Mouse (Mus musculus): ENCODE measurements around the gene Saal1. TPM values are rescaled to one million over a fixed set of nuclear protein-coding genes. Genes with fewer than 3 reads are reported as not detected.
"Not testable (repeated sequence)": the region's sequence is repeated elsewhere in the genome, so short reads cannot be mapped to it uniquely, and the experiment has no call there.

The Saal1 gene
- polyA plus RNA-seq (2015; fragmentation: Nextera tagmentation; extraction: Ambion mirVana): 23.2 and 25.6 TPM in 2 replicates

- 1% methylated on average over 38 of the region's 38 CpGs for WGBS
- Histone ChIP-seq H3K27me3 (ENCODE audit: control insufficient read depth, insufficient read depth, low read length) (no peaks in the 10 kb centered on the region), H3K4me3 (replicated peaks; ENCODE audit: low read length) (peak within 1 kb of the TSS; percentile 96), H3K4me2 (ENCODE audit: low read depth, low read length) (peak within 1 kb of the TSS; percentile 60), H3K9ac (ENCODE audit: low read length) (peak within 1 kb of the TSS; percentile 95), H3K36me3 (ENCODE audit: control insufficient read depth, insufficient read depth, low read length) (no peaks in the 10 kb centered on the region), H3K27ac (ENCODE audit: low read length) (peak within 1 kb of the TSS; percentile 82), H3K9me3 (replicated peaks; ENCODE audit: control insufficient read depth, low read length) (no peaks in the 10 kb centered on the region), H3K4me1 (ENCODE audit: control insufficient read depth, insufficient read depth, low read length) (peaks cover 8% of the 10 kb centered on the region; the same call in 1 of the 2 replicates)
- ATAC-seq (ENCODE audit: insufficient read depth, low FRiP score): peak; percentile 97
Observed at GRCm38 (mm10) chr7:46710390-46710844, at the start of gene Saal1. Saal1 (minus strand) TSS chr7:46710680.

GRCm38 (mm10) chr7:46751490-46751889, 41.0 kb upstream of the Saal1 start, which contains the start of gene Saa2:
Saa2 (plus strand) TSS chr7:46751790.
- H3K27me3 ChIP-seq (ENCODE audit: control insufficient read depth, insufficient read depth, low read length): no peaks in the 10 kb centered on the region
- no peaks in the 10 kb centered on the region for H3K9me3 ChIP-seq (replicated peaks; ENCODE audit: control insufficient read depth, low read length)
- H3K4me3 ChIP-seq (replicated peaks; ENCODE audit: low read length): no peak within 1 kb of the TSS
- no peak within 1 kb of the TSS for H3K4me2 ChIP-seq (ENCODE audit: low read depth, low read length)
- no peaks in the 10 kb centered on the region for H3K36me3 ChIP-seq (ENCODE audit: control insufficient read depth, insufficient read depth, low read length)
- ATAC-seq (ENCODE audit: insufficient read depth, low FRiP score): no peak
- WGBS: 43% methylated on average over 3 of the region's 3 CpGs
- H3K4me1 ChIP-seq (ENCODE audit: control insufficient read depth, insufficient read depth, low read length): no peaks in the 10 kb centered on the region
- no peak within 1 kb of the TSS for H3K9ac ChIP-seq (ENCODE audit: low read length)
- H3K27ac ChIP-seq (ENCODE audit: low read length): no peak within 1 kb of the TSS

DNA sequence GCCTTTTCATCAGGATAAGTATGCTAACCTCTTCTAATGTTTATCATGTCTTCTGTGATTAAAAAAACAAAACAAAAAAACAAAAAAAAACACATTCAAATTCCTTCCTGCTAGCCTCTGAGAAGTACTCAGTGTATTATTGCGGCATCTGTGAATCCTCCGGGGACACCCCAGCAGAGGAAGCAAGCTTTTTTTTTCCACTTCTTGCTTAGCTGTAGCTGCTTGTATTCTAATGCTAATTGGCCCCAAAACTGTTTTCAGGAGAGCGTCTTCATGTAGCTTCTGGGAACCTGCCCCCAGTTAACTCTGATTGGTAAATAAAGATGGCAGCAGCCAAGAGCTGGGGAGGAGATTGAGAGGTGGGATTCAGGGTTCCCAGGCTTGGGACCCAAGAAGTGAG, 38.0 kb upstream of the Saal1 start:
- Histone ChIP-seq H3K36me3 (ENCODE audit: control insufficient read depth, insufficient read depth, low read length) (no peaks in the 10 kb centered on the region), H3K9me3 (replicated peaks; ENCODE audit: control insufficient read depth, low read length) (no peaks in the 10 kb centered on the region), H3K9ac (ENCODE audit: low read length) (no peak overlapping the region), H3K4me2 (ENCODE audit: low read depth, low read length) (no peak overlapping the region), H3K27ac (ENCODE audit: low read length) (no peak overlapping the region), H3K27me3 (ENCODE audit: control insufficient read depth, insufficient read depth, low read length) (no peaks in the 10 kb centered on the region), H3K4me3 (replicated peaks; ENCODE audit: low read length) (no peak overlapping the region), H3K4me1 (ENCODE audit: control insufficient read depth, insufficient read depth, low read length) (no peaks in the 10 kb centered on the region)
- no peak for ATAC-seq (ENCODE audit: insufficient read depth, low FRiP score)
- 75% methylated on average over 3 of the region's 3 CpGs for WGBS

DNA sequence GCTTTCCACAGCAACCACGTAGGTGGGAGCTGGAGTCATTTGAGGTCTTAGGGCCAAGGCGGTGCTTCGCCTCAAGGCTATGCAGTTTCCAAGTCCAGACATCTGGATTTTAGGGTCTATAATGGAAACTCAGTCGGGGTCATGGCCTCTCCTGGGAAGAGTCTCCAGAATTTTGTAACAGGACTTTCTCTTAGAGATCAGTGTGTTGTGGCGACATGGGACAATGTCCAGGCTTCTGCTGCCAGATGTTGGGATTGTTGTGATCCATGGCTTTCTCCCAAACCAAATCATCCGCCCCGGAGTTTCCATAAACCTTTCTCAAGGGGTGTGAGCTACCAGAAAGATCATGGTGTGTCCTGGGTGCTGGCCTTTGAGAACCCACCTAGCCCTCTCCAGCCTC, 35.9 kb upstream of the Saal1 start:
- H3K4me1 ChIP-seq (ENCODE audit: control insufficient read depth, insufficient read depth, low read length): no peaks in the 10 kb centered on the region
- H3K9me3 ChIP-seq (replicated peaks; ENCODE audit: control insufficient read depth, low read length): no peaks in the 10 kb centered on the region
- H3K4me3 ChIP-seq (replicated peaks; ENCODE audit: low read length): no peak overlapping the region
- WGBS: 78% methylated on average over 7 of the region's 7 CpGs
- no peak overlapping the region for H3K27ac ChIP-seq (ENCODE audit: low read length)
- no peaks in the 10 kb centered on the region for H3K36me3 ChIP-seq (ENCODE audit: control insufficient read depth, insufficient read depth, low read length)
- H3K27me3 ChIP-seq (ENCODE audit: control insufficient read depth, insufficient read depth, low read length): no peaks in the 10 kb centered on the region
- H3K4me2 ChIP-seq (ENCODE audit: low read depth, low read length): no peak overlapping the region
- ATAC-seq (ENCODE audit: insufficient read depth, low FRiP score): no peak
- H3K9ac ChIP-seq (ENCODE audit: low read length): no peak overlapping the region

DNA sequence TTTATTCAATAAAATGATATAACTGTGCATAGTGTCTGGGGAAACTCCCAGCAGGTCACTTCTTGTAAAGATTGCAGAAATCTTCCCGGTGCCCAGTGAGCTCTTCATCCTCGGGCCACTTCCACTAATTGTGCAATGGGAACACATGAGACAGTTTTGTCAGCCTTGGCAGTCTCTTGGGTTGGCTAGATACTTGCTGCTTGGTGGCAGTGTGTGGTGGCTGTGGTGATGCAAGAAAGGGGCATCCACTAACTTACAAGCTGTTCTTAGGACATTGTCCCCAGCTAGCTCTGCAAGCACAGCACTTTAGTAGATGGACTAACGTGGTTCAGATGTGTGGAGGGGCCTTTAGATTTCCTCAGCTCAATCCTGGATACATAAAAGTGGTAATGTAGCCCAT, 35.3 kb upstream of the Saal1 start:
- no peaks in the 10 kb centered on the region for H3K36me3 ChIP-seq (ENCODE audit: control insufficient read depth, insufficient read depth, low read length)
- no peak for ATAC-seq (ENCODE audit: insufficient read depth, low FRiP score)
- H3K4me1 ChIP-seq (ENCODE audit: control insufficient read depth, insufficient read depth, low read length): no peaks in the 10 kb centered on the region
- H3K9me3 ChIP-seq (replicated peaks; ENCODE audit: control insufficient read depth, low read length): no peaks in the 10 kb centered on the region
- no peak overlapping the region for H3K4me3 ChIP-seq (replicated peaks; ENCODE audit: low read length)
- 86% methylated on average over 3 of the region's 3 CpGs for WGBS
- H3K9ac ChIP-seq (ENCODE audit: low read length): no peak overlapping the region
- no peaks in the 10 kb centered on the region for H3K27me3 ChIP-seq (ENCODE audit: control insufficient read depth, insufficient read depth, low read length)
- H3K4me2 ChIP-seq (ENCODE audit: low read depth, low read length): no peak overlapping the region
- H3K27ac ChIP-seq (ENCODE audit: low read length): no peak overlapping the region

DNA sequence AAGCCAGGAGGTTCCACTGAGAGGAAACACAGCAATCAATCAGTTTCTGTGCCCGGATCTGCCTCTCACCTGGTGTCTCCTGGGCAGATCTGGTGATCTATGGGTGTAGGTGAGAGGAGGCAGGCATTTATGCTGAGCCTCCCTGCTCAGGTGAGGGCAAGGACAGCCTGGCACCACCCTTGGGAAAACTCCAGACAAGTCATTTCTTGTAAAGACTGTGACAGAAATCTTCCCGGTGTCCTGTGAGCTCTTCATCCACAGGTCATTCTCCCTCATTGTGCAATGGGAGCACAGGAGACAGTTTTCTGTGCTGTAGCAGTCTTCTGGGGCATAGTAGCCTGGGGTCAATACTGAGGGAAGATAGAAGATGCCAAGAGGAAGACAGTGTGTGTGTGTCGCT, 32.4 kb upstream of the Saal1 start, which contains the start of gene Saa1:
Gene Saa1 (minus strand): TSS at position 101 of the 400 bp plus-strand sequence.
- H3K4me3 ChIP-seq (replicated peaks; ENCODE audit: low read length); H3K9me3 ChIP-seq (replicated peaks; ENCODE audit: control insufficient read depth, low read length); H3K9ac ChIP-seq (ENCODE audit: low read length); H3K4me1 ChIP-seq (ENCODE audit: control insufficient read depth, insufficient read depth, low read length); H3K4me2 ChIP-seq (ENCODE audit: low read depth, low read length); H3K27me3 ChIP-seq (ENCODE audit: control insufficient read depth, insufficient read depth, low read length); H3K36me3 ChIP-seq (ENCODE audit: control insufficient read depth, insufficient read depth, low read length); H3K27ac ChIP-seq (ENCODE audit: low read length); ATAC-seq (ENCODE audit: insufficient read depth, low FRiP score): not testable (repeated sequence)
- WGBS: 50% methylated on average over 3 of the region's 3 CpGs

- ATAC-seq (ENCODE audit: insufficient read depth, low FRiP score); H3K4me1 ChIP-seq (ENCODE audit: control insufficient read depth, insufficient read depth, low read length); H3K36me3 ChIP-seq (ENCODE audit: control insufficient read depth, insufficient read depth, low read length); H3K27me3 ChIP-seq (ENCODE audit: control insufficient read depth, insufficient read depth, low read length); H3K9me3 ChIP-seq (replicated peaks; ENCODE audit: control insufficient read depth, low read length); H3K9ac ChIP-seq (ENCODE audit: low read length); H3K27ac ChIP-seq (ENCODE audit: low read length); H3K4me3 ChIP-seq (replicated peaks; ENCODE audit: low read length); H3K4me2 ChIP-seq (ENCODE audit: low read depth, low read length): not testable (repeated sequence)
- 77% methylated on average over 5 of the region's 5 CpGs for WGBS
Observed at GRCm38 (mm10) chr7:46740041-46740440, 29.6 kb upstream of the Saal1 start.

GRCm38 (mm10) chr7:46738561-46739460, 28.3 kb upstream of the Saal1 start:
- H3K36me3 ChIP-seq (ENCODE audit: control insufficient read depth, insufficient read depth, low read length): no peaks in the 10 kb centered on the region
- H3K9ac ChIP-seq (ENCODE audit: low read length): no peak overlapping the region
- H3K4me1 ChIP-seq (ENCODE audit: control insufficient read depth, insufficient read depth, low read length): no peaks in the 10 kb centered on the region
- no peak overlapping the region for H3K4me2 ChIP-seq (ENCODE audit: low read depth, low read length)
- no peak for ATAC-seq (ENCODE audit: insufficient read depth, low FRiP score)
- no peaks in the 10 kb centered on the region for H3K27me3 ChIP-seq (ENCODE audit: control insufficient read depth, insufficient read depth, low read length)
- no peaks in the 10 kb centered on the region for H3K9me3 ChIP-seq (replicated peaks; ENCODE audit: control insufficient read depth, low read length)
- H3K4me3 ChIP-seq (replicated peaks; ENCODE audit: low read length): no peak overlapping the region
- H3K27ac ChIP-seq (ENCODE audit: low read length): no peak overlapping the region
- 74% methylated on average over 12 of the region's 12 CpGs for WGBS

- Histone ChIP-seq H3K4me2 (ENCODE audit: low read depth, low read length) (no peak overlapping the region), H3K9ac (ENCODE audit: low read length) (no peak overlapping the region), H3K27ac (ENCODE audit: low read length) (no peak overlapping the region), H3K4me1 (ENCODE audit: control insufficient read depth, insufficient read depth, low read length) (no peaks in the 10 kb centered on the region), H3K9me3 (replicated peaks; ENCODE audit: control insufficient read depth, low read length) (no peaks in the 10 kb centered on the region), H3K27me3 (ENCODE audit: control insufficient read depth, insufficient read depth, low read length) (no peaks in the 10 kb centered on the region), H3K36me3 (ENCODE audit: control insufficient read depth, insufficient read depth, low read length) (no peaks in the 10 kb centered on the region), H3K4me3 (replicated peaks; ENCODE audit: low read length) (no peak overlapping the region)
- WGBS: 80% methylated on average over 2 of the region's 2 CpGs
- ATAC-seq (ENCODE audit: insufficient read depth, low FRiP score): no peak
Observed at GRCm38 (mm10) chr7:46734983-46735382, 24.5 kb upstream of the Saal1 start.

All from stomach, embryonic 16.5 days (tissue).